Mouse (Mus musculus): ENCODE measurements around the gene Grn. TPM values are rescaled to one million over a fixed set of nuclear protein-coding genes. Genes with fewer than 3 reads are reported as not detected.
A peak's percentile ranks its signal among the peaks of the same experiment; 100 is the strongest.
"Not testable (repeated sequence)": the region's sequence is repeated elsewhere in the genome, so short reads cannot be mapped to it uniquely, and the experiment has no call there.

The Grn gene
- 110 and 152 TPM in 2 replicates for total RNA-seq (2014; fragmentation: Nextera tagmentation)
- 38.6 and 48.3 TPM in 2 replicates for total RNA-seq (2017)

DNA sequence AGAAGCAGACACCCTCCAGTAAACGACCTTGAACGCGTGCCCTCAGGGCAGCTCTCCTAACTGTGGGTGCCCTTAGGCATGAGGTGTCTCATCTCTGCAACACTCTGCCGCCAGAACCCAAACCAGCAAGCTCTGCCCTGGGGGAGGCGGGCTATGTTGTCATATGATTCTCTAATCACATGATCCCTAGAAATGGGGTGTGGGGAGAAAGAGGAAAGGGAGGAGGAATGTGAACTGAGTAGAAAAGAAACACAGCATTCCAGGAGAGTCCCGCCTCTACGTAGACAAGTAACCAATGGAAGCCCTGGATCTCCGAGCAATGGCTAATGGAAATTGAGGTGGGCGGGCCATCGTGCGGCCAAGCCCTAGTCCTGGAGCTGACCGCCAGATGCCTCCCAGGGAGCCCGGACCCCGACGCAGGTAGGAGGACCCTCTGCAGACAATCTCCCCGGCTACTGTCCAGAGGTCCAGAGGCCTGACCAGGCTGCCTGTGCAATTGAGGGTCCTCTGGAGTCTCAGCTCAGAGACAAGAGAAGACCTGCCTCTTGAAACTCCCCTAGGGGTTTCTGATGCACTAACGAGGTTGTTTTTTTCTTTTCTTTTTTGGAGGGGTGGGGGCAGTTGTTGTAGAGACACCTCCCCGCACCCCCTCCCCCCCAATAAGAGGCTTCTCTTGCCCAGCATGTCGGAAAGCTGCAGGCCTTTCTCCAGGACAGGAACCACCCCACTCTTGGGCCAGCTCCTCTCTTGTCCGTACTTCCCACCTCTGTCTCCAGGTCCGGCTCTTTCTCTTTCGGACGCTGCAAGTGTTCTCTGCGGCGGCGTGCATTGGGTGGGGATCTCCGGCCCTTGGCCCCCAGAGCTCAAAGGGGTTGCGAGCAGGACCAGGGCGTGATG lies at the start of gene Grn:
Gene Grn, plus strand, starts transcription at position 195 of the 897 bp plus-strand sequence.
- ATAC-seq (replicated peaks; ENCODE audit: poor library complexity, severe bottlenecking) = peak; percentile 47

DNA sequence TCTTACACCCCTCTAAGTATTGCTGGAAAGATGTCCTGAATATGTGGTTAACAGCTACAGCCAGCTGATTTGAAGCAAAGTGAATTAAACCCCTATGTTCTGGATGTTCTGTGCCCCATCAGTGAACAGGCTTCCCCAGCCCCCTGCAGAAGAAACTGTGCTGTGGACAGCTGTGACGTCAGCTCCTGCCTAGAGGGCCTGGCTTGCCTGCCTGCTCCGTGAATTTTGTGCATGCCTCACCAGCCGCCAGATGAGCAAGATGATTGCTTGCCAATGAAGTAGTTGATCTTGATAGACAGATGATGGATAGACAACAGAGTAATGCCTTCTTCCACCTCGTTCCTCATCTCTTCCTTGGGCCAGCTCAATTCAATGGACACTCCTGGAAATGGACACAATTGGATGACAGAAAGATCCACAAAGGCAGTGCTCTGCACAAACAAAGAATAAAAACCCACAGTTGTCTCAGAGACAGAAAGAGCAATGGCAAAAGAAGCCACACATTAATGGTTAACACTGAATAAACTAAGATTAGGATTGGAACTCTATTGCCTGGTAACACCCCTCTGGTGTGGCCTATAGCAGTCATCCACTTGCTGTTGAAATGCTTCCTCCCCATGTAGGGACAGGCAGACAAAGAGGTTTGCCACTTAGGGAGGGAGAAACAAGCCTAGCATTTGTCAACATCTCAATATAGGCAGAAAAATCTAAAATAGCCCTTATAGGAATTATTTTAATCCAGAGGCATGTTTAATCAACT lies 48.6 kb upstream of the Grn start:
- no peak for ATAC-seq (replicated peaks; ENCODE audit: poor library complexity, severe bottlenecking)

DNA sequence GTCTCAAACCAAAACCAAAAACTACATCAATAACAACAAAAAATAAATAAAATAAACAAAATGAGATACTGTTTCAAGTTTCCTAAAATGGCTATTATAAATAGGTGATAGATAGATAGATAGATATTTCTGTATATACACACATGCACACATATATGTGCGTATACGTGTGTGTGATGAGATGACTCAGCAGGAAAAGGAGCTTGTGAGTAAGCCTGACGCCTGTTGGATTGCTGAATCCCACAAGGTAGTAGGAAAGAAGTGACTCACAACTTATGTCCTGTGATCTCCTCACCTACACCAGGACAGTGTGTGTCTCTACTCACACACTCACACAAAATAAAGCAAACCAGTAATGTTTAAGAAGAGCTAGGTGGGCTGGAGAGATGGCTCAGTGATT lies 47.3 kb upstream of the Grn start:
- no peak for ATAC-seq (replicated peaks; ENCODE audit: poor library complexity, severe bottlenecking)

DNA sequence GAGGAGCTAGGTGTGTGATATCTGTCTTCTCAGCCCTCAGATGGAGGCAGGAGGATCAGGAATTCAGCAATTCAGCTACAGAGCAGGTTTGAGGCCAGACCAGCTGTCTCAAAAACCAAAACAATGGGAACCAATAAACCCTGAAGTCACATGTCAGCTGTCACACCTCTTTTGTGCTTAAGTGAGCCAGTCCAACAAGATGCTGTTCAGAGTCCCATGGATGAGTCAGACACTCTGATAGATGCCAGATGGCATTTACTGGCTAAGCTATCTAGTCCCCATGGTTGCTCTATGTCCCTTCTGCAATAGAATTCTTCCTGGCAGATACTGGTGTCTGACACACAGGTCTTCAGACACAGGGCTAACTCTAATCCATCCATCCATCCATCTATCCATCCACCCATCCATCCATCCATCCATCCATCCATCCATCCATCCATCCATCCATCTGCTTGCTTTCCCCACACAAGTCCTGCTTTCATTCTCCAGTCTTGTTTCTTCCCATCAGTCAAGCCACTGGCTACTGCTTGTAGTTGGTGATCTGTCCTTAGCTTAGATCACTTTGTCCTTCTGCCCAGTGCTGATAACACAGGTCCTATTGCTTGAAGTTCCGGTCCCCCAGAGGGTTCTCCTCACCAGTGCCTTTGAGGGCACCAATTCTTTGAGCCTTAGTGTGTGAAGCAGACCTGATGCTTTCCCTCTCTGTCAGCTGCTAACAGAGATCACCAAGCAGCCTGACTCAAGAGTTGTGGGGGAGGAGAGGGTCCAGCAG lies 46.6 kb upstream of the Grn start:
- no peak for ATAC-seq (replicated peaks; ENCODE audit: poor library complexity, severe bottlenecking)

GRCm38 (mm10) chr11:102384418-102384817 lies 45.7 kb upstream of the Grn start:
- ATAC-seq (replicated peaks; ENCODE audit: poor library complexity, severe bottlenecking) = no peak

DNA sequence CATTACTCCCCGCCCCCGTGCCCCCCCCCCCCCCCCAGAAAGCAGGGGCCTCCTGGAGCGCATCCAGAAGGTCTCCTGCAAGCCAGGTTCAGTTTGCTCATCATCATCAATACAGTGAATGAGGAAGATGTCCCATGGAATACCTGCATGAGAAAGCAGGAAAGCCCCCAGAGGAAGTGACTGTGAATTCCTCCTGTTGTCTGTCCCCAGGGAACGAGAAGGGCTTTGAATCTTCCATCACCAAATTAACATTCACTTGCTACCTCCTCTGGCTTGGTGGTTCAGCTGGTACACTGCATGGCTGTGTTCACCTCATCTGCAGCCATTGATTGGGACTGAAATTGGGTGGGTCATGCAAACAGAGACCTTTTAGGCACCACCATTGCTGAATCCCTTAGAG lies 45.0 kb upstream of the Grn start:
- ATAC-seq (replicated peaks; ENCODE audit: poor library complexity, severe bottlenecking) = no peak

- no peak for ATAC-seq (replicated peaks; ENCODE audit: poor library complexity, severe bottlenecking)
Observed at GRCm38 (mm10) chr11:102386121-102386520, 44.0 kb upstream of the Grn start.

- not testable (repeated sequence) for ATAC-seq (replicated peaks; ENCODE audit: poor library complexity, severe bottlenecking)
Observed at GRCm38 (mm10) chr11:102389436-102389835, 40.7 kb upstream of the Grn start.

- no peak for ATAC-seq (replicated peaks; ENCODE audit: poor library complexity, severe bottlenecking)
Observed at GRCm38 (mm10) chr11:102392441-102393237, 37.5 kb upstream of the Grn start.

DNA sequence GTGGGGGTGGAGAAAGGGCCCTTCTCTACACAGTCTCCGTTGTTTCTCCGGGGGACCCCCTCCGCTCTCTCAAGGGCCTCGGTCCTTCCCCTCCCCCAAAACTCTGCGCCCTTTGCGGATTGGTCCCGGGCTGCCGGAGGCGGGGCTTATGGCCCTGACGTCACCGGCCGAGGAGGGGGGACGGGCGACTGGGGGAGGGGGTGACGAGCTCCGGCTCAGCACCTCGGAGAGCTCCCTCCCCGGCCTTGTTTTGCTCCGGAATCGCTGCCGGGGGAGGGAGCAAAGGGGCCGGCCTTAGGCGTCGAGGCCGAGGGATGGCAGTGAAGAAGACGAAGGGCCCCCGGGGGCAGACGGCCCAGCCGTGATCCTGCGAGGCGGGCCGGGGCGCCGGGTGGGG lies 36.9 kb upstream of the Grn start, which contains the start of gene Rundc3a:
Gene Rundc3a, plus strand, starts transcription at position 166 of the 397 bp plus-strand sequence.
- ATAC-seq (replicated peaks; ENCODE audit: poor library complexity, severe bottlenecking) = peak; percentile 87

DNA sequence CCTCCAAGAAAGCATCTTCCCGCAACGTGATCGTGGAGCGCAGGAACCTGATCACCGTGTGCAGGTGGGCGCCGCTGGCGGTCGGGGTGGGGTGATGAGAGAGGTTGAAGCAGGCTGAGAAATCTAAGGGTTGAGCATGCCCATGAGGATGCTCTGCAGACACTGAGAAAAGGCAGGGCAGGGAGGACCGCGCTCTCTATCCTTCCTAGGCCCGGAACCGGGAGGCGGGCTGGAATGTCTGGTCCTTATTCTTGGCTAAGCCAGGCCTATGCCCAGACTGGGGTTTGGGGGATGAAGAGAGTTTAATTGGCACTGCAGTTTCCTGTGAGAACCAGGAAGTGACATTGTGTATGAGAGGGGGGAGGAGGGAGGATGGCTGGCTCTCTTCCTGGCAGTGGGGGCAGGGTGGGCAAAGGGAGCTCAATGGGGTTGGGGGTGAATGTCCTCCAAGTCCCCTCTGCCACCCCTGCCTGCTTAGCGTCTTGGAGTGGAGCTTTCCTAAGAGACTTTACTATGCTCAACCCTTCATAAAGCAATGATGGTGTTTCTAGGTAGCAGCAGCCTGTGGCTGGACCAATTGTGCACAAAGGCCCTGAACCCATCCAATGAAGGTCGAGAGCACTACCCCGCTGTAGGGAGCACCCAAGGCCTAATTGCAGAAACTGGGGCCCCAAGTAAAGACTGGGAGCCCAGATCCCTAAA lies 36.2 kb upstream of the Grn start:
- no peak for ATAC-seq (replicated peaks; ENCODE audit: poor library complexity, severe bottlenecking)

DNA sequence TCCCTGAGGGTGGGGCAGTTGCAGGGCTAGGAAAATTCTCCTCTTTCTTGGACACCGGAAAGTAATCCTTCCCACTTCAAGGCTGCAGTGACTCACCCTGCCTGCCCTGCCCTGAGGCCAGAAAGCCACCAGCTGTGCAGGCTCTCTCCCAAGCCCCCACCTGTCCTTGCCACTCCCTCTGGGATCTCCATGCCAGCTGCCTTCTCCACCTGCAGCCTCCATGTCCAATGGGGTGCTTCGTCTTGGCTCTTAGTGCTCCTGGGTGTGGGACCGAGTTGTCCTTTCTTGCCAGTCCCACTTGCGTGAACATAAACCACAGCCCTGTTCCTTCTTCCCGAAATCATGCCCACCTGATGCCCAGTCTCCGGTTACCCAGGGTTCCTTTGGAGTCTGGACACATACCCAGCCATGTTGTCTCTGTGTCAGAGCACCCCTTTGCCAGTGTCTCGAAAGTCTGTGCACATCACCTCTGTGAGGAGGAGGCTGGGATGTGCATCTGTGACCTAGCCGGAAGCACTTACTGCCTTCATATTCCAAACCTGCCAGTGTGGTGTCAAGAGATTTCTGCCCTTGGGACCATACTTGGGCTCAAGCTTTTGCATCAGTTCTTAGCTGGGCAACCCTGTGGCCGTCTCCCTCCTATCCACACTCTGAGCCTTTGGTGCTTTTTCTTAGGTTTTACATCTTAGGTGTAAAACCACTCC lies 35.5 kb upstream of the Grn start:
- ATAC-seq (replicated peaks; ENCODE audit: poor library complexity, severe bottlenecking) = no peak

DNA sequence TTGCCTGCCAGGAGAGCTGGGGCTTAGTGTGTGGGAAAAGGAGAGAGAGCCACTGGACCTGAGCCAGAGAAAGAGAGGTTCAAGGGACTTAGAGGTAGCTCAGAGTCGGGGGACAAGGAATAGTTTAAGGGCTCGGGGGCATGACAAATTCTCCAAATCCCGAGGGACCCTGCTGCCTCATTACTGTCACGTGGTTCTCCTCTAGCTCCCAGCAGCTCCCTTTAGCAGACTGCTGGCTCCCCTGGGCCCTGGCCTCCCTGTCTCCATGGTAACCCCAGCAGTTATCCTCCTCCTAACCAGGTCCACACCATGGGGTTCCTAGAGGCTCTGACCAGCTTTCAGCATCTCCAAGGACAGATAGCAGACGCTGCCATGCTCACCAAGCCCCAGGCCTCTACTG lies 34.9 kb upstream of the Grn start:
- no peak for ATAC-seq (replicated peaks; ENCODE audit: poor library complexity, severe bottlenecking)

GRCm38 (mm10) chr11:102396263-102396662 lies 33.9 kb upstream of the Grn start:
- no peak for ATAC-seq (replicated peaks; ENCODE audit: poor library complexity, severe bottlenecking)

DNA sequence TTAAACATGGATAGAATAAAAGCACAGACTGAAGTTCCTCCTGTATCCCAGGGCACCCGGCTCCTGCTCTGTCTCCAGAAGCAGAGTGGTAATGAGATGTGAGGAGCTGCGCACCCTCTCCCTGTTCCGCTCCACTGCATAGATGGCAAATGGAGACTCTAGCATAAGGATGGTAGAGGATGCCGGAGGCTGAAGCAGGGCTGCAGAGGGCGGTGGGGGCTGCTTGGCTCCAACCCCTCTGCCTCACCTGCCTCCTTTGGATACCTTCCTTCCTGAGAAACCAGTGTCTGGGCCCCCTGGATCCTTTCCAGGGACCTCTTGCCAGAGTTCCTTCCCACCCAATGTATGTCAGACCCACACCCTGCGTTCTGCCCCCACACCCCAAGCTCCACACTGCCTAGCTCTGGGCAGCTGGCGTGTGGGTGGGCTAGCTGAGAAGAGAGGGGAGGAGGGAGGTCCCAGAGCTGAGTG lies 33.4 kb upstream of the Grn start:
- ATAC-seq (replicated peaks; ENCODE audit: poor library complexity, severe bottlenecking) = no peak

DNA sequence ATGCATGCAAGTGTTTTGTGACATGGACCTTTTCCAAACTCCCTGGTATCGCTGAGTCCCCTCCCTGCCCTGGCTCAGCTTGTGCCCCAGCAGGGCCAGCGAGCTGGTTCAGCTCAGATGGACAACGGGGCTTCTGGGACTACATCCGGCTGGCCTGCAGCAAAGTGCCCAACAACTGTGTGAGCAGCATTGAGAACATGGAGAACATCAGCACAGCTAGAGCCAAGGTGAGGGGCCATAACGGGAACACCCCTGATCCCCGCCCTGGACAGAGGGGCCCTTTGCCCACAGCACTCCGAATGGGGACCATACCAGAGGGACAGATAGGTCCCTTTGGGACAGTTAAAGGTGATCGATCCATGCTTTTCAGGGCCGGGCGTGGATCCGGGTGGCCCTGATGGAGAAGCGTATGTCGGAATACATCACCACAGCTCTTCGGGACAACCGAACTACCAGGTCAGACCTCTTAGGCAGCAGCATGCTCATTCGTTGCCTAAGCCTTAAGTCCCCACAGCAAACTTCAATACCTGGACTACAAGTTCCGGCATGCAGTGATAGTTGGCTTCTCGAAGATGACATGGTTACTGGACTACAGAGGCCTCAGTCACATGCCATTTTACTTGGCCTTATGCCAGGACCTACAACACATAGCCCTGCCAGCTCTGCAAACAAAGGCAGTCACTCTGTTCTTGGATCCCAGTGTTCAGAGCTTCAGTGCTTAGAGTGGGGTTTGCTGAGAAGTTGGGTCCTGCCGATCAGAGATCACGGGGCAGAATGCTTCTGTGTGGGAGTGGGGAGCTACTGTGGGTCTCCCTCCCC lies 31.9 kb upstream of the Grn start:
- ATAC-seq (replicated peaks; ENCODE audit: poor library complexity, severe bottlenecking) = no peak

DNA sequence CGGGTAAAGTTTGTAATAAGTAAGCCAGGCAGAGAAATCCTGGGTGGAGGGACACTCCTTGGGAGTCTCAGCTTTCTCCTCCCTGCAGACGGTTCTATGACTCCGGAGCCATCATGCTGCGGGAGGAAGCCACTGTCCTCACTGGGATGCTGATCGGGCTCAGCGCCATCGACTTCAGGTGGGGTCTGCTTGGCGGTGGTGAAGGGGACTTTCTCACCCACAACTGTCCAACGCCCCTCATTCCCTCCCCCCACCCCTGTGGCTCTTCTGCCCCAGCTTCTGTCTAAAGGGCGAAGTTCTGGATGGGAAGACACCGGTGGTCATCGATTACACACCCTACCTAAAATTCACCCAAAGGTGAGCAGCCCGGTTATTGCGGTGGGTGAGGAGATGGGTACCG lies 31.0 kb upstream of the Grn start:
- ATAC-seq (replicated peaks; ENCODE audit: poor library complexity, severe bottlenecking) = no peak
